Mouse (Mus musculus) small intestine, adult 2 months (tissue): ENCODE data around the gene Elane.

ENCODE experiments used
- CTCF ChIP-seq: fragments of 200-500 bp; IDR thresholded peaks from 2 replicates; pipeline ENCODE4 v1.5.1; 2012; ENCODE audit warnings: low read depth, mild to moderate bottlenecking, control low read depth, inconsistent platforms, low read length, moderate library complexity, mixed read lengths; ENCODE audit not compliant: insufficient replicate concordance, insufficient read length; ENCODE audit errors: extremely low read depth
- POLR2A ChIP-seq: fragments of 200-500 bp; IDR thresholded peaks from 2 replicates; pipeline ENCODE4 v1.6.1; 2012; ENCODE audit warnings: low read depth, mild to moderate bottlenecking, control low read depth, inconsistent platforms, low read length, moderate library complexity

- TF ChIP-seq CTCF (no peak), POLR2A (no peak)
Observed at GRCm38 (mm10) chr10:79866601-79867000, 19.4 kb upstream of the Elane start.
